ENCODE assay signal across 8 mouse cellular contexts in genomic region chr5:30114761-30115140, GRCm38 (mm10). TPM values are rescaled to one million over a fixed set of nuclear protein-coding genes. Genes with fewer than 3 reads are reported as not detected.
DNase-seq lines count a peak whose midpoint lies in the region; ATAC-seq and TF ChIP-seq lines count a peak whose summit lies in the region.

No protein-coding gene starts in this region.

- no peak overlapping the region for H3K27ac ChIP-seq in neural tube, embryonic 11.5 days (ENCODE audit: low read depth, low read length)
- no peak overlapping the region for H3K27ac ChIP-seq in limb, embryonic 14.5 days (replicated peaks; ENCODE audit: low read depth, low read length)
- H3K27ac ChIP-seq in stomach, embryonic 14.5 days (ENCODE audit: low read length) = no peak overlapping the region

- 0 out of 2 replicates have a peak, but pooled peaks have one; percentile 13 for ATAC-seq in frontal cortex, adult (ENCODE audit: low TSS enrichment)
- ATAC-seq in neural tube, embryonic 11.5 days (ENCODE audit: insufficient read depth, low FRiP score, low TSS enrichment) = no peak
- ATAC-seq in limb, embryonic 14.5 days (ENCODE audit: low FRiP score, low read depth) = peak; percentile 35; the same call in 1 of the 2 replicates
- ATAC-seq in stomach, embryonic 14.5 days (ENCODE audit: insufficient number of reproducible peaks, insufficient read depth, low FRiP score, low read depth) = no peak
- ATAC-seq in activated CD4-positive, CD25-positive, alpha-beta regulatory T cell, adult 4 months = no peak

- no peak for TF ChIP-seq POLR2A in limb, embryonic 14.5 days (IDR thresholded peaks at IDR 0.05; ENCODE audit: borderline replicate concordance, extremely low read depth, insufficient read depth, insufficient read length)

- no peaks in the 10 kb centered on the region for H3K9me3 ChIP-seq in neural tube, embryonic 11.5 days (ENCODE audit: control insufficient read depth, low read length)
- no peaks in the 10 kb centered on the region for H3K9me3 ChIP-seq in limb, embryonic 14.5 days (ENCODE audit: control insufficient read depth, low read length)
- no peaks in the 10 kb centered on the region for H3K9me3 ChIP-seq in stomach, embryonic 14.5 days (ENCODE audit: control insufficient read depth, low read depth, low read length)

- peaks cover 6% of the 10 kb centered on the region; the same call in 1 of the 2 replicates for H3K36me3 ChIP-seq in neural tube, embryonic 11.5 days (ENCODE audit: control insufficient read depth, insufficient read depth, low read length)
- peaks cover 28% of the 10 kb centered on the region for H3K36me3 ChIP-seq in limb, embryonic 14.5 days (ENCODE audit: control insufficient read depth, insufficient read depth, low read length)
- peaks cover 14% of the 10 kb centered on the region; the same call in 1 of the 2 replicates for H3K36me3 ChIP-seq in stomach, embryonic 14.5 days (ENCODE audit: control insufficient read depth, insufficient read depth, low read length)

- peak overlapping the region; percentile 83 for H3K4me2 ChIP-seq in neural tube, embryonic 11.5 days (ENCODE audit: low read depth)
- peak overlapping the region; percentile 85 for H3K4me2 ChIP-seq in limb, embryonic 14.5 days (replicated peaks; ENCODE audit: low read depth, low read length, severe bottlenecking)
- peak overlapping the region; percentile 97 for H3K4me2 ChIP-seq in stomach, embryonic 14.5 days (replicated peaks; ENCODE audit: low read depth, low read length)

- H3K27me3 ChIP-seq in neural tube, embryonic 11.5 days (ENCODE audit: control insufficient read depth, insufficient read depth, low read length) = peaks cover 16% of the 10 kb centered on the region
- H3K27me3 ChIP-seq in limb, embryonic 14.5 days (ENCODE audit: control insufficient read depth, insufficient read depth, low read length) = peaks cover 49% of the 10 kb centered on the region
- H3K27me3 ChIP-seq in stomach, embryonic 14.5 days (ENCODE audit: control insufficient read depth, insufficient read depth, low read length) = 0 out of 2 replicates have a peak, but pooled peaks cover 3% of the 10 kb centered on the region

- peak overlapping the region; percentile 42 for H3K4me3 ChIP-seq in neural tube, embryonic 11.5 days (ENCODE audit: low read depth, low read length)
- peak overlapping the region; percentile 55 for H3K4me3 ChIP-seq in limb, embryonic 14.5 days (replicated peaks; ENCODE audit: low read length)
- H3K4me3 ChIP-seq in stomach, embryonic 14.5 days (ENCODE audit: low read depth, low read length) = peak overlapping the region; percentile 50

- H3K4me1 ChIP-seq in neural tube, embryonic 11.5 days (ENCODE audit: control insufficient read depth, insufficient read depth, low read length) = peaks cover 19% of the 10 kb centered on the region
- H3K4me1 ChIP-seq in limb, embryonic 14.5 days (ENCODE audit: control insufficient read depth, insufficient read depth, low read length) = peaks cover 12% of the 10 kb centered on the region
- peaks cover 14% of the 10 kb centered on the region for H3K4me1 ChIP-seq in stomach, embryonic 14.5 days (ENCODE audit: control insufficient read depth, insufficient read depth, low read length)

- DNase-seq in frontal cortex, postnatal 25 days (ENCODE audit: low spot score in 2 of 2) = no peak
- DNase-seq in neural tube, embryonic 11.5 days (ENCODE audit: low spot score) = peak; percentile 31
- DNase-seq in neural tube, embryonic 10.5 days (ENCODE audit: extremely low spot score, low spot score) = no peak
- DNase-seq in limb, embryonic 14.5 days (ENCODE audit: low spot score) = no peak
- no peak for DNase-seq in right cerebral cortex, postnatal 36 days (ENCODE audit: low spot score in 2 of 2)

- H3K9ac ChIP-seq in neural tube, embryonic 11.5 days (ENCODE audit: low read length) = peak overlapping the region; percentile 11
- H3K9ac ChIP-seq in limb, embryonic 14.5 days (ENCODE audit: low read depth, low read length, severe bottlenecking) = peak overlapping the region; percentile 60
- peak overlapping the region; percentile 42; the same call in 1 of the 2 replicates for H3K9ac ChIP-seq in stomach, embryonic 14.5 days (replicated peaks; ENCODE audit: low read depth, low read length)

- 1% methylated on average over 28 of the region's 28 CpGs for WGBS in neural tube, embryonic 11.5 days
- WGBS in limb, embryonic 14.5 days = 3% methylated on average over 17 of the region's 28 CpGs
- WGBS in stomach, embryonic 14.5 days = 2% methylated on average over 28 of the region's 28 CpGs

RNA-seq across cellular contexts. Expression of gene 3110082J24Rik, which starts 8.9 kb away (rescaled TPM):
- polyA plus RNA-seq in neural tube, embryonic 11.5 days (2014; fragmentation: Nextera tagmentation; extraction: Ambion mirVana) = 2.1 and 2.3 TPM in 2 replicates
- polyA plus RNA-seq in limb, embryonic 14.5 days (2012; rRNA removed) = not detected in 2 replicates
- not detected in 2 replicates for polyA plus RNA-seq in limb, embryonic 14.5 days (2014; fragmentation: Nextera tagmentation; extraction: Ambion mirVana)
- polyA plus RNA-seq in stomach, embryonic 14.5 days (2014; fragmentation: Nextera tagmentation; extraction: Ambion mirVana) = not detected in 2 replicates
- polyA plus RNA-seq in activated CD4-positive, CD25-positive, alpha-beta regulatory T cell, adult 4 months (2017; shearing (Covaris generic)) = not detected

RNA-seq across cellular contexts. Expression of gene Garem2, which starts 9.8 kb away (rescaled TPM):
- 14.4 and 16.5 TPM in 2 replicates for polyA plus RNA-seq in neural tube, embryonic 11.5 days (2014; fragmentation: Nextera tagmentation; extraction: Ambion mirVana)
- polyA plus RNA-seq in limb, embryonic 14.5 days (2012; rRNA removed) = 1.2 and 1.6 TPM in 2 replicates
- 0.56 and 0.97 TPM in 2 replicates for polyA plus RNA-seq in limb, embryonic 14.5 days (2014; fragmentation: Nextera tagmentation; extraction: Ambion mirVana)
- 0.19 and 0.34 TPM in 2 replicates for polyA plus RNA-seq in stomach, embryonic 14.5 days (2014; fragmentation: Nextera tagmentation; extraction: Ambion mirVana)
- not detected for polyA plus RNA-seq in activated CD4-positive, CD25-positive, alpha-beta regulatory T cell, adult 4 months (2017; shearing (Covaris generic))

RNA-seq across cellular contexts. Expression of gene Hadha, which starts 40.2 kb away (rescaled TPM):
- polyA plus RNA-seq in neural tube, embryonic 11.5 days (2014; fragmentation: Nextera tagmentation; extraction: Ambion mirVana) = 93.0 and 102 TPM in 2 replicates
- 63.8 and 84.0 TPM in 2 replicates for polyA plus RNA-seq in limb, embryonic 14.5 days (2012; rRNA removed)
- polyA plus RNA-seq in limb, embryonic 14.5 days (2014; fragmentation: Nextera tagmentation; extraction: Ambion mirVana) = 123 and 124 TPM in 2 replicates
- polyA plus RNA-seq in stomach, embryonic 14.5 days (2014; fragmentation: Nextera tagmentation; extraction: Ambion mirVana) = 116 and 118 TPM in 2 replicates
- polyA plus RNA-seq in activated CD4-positive, CD25-positive, alpha-beta regulatory T cell, adult 4 months (2017; shearing (Covaris generic)) = 10 to 100 TPM; 68.8 to 80.0 TPM

RNA-seq across cellular contexts. Expression of gene Hadhb, which starts 40.3 kb away (rescaled TPM):
- polyA plus RNA-seq in neural tube, embryonic 11.5 days (2014; fragmentation: Nextera tagmentation; extraction: Ambion mirVana) = 108 and 112 TPM in 2 replicates
- polyA plus RNA-seq in limb, embryonic 14.5 days (2012; rRNA removed) = 73.4 and 74.3 TPM in 2 replicates
- 128 and 132 TPM in 2 replicates for polyA plus RNA-seq in limb, embryonic 14.5 days (2014; fragmentation: Nextera tagmentation; extraction: Ambion mirVana)
- polyA plus RNA-seq in stomach, embryonic 14.5 days (2014; fragmentation: Nextera tagmentation; extraction: Ambion mirVana) = 134 and 164 TPM in 2 replicates
- 100 to 1,000 TPM; 111 to 127 TPM for polyA plus RNA-seq in activated CD4-positive, CD25-positive, alpha-beta regulatory T cell, adult 4 months (2017; shearing (Covaris generic))

RNA-seq across cellular contexts. Expression of gene Tyms, which starts 41.3 kb away (rescaled TPM):
- 247 and 248 TPM in 2 replicates for polyA plus RNA-seq in neural tube, embryonic 11.5 days (2014; fragmentation: Nextera tagmentation; extraction: Ambion mirVana)
- polyA plus RNA-seq in limb, embryonic 14.5 days (2012; rRNA removed) = 126 and 166 TPM in 2 replicates
- 229 and 250 TPM in 2 replicates for polyA plus RNA-seq in limb, embryonic 14.5 days (2014; fragmentation: Nextera tagmentation; extraction: Ambion mirVana)
- 259 and 272 TPM in 2 replicates for polyA plus RNA-seq in stomach, embryonic 14.5 days (2014; fragmentation: Nextera tagmentation; extraction: Ambion mirVana)
- polyA plus RNA-seq in activated CD4-positive, CD25-positive, alpha-beta regulatory T cell, adult 4 months (2017; shearing (Covaris generic)) = 100 to 1,000 TPM; 112 to 171 TPM

Comparison
In these comparisons a context has a peak if more than half of its experiments do, and no peak if none do; other contexts are left out.
1. ATAC-seq: peak in frontal cortex, adult (single experiment) and limb, embryonic 14.5 days (single experiment); none in neural tube, embryonic 11.5 days (single experiment), stomach, embryonic 14.5 days (single experiment) and activated CD4-positive, CD25-positive, alpha-beta regulatory T cell, adult 4 months (single experiment).
2. Peak in every context shown above with its lines, with median percentiles within 50 percentile points of each other: H3K4me2 ChIP-seq, H3K4me3 ChIP-seq and H3K9ac ChIP-seq.